Mouse (Mus musculus) forebrain, embryonic 10.5 days (tissue): Measurements from ENCODE around the gene Stk19. TPM values are rescaled to one million over a fixed set of nuclear protein-coding genes. Genes with fewer than 3 reads are reported as not detected.
A peak's percentile ranks its signal among the peaks of the same experiment; 100 is the strongest.
"Not testable (repeated sequence)": the region's sequence is repeated elsewhere in the genome, so short reads cannot be mapped to it uniquely, and the experiment has no call there.

Source experiments
- DNase-seq: peaks from one replicate; pipeline ENCODE4 v3.0.0-alpha.2; 2017; ENCODE audit warnings: low spot score; ENCODE audit errors: extremely low spot score
- H3K27ac ChIP-seq: fragments of 300-500 bp; sonication (generic); 2 replicates; pipeline ENCODE4 v1.5.1; 2016; ENCODE audit warnings: mild to moderate bottlenecking
- H3K27me3 ChIP-seq: fragments of 300-500 bp; sonication (generic); 2 replicates; pipeline ENCODE4 v1.6.1; 2016; ENCODE audit warnings: mild to moderate bottlenecking; ENCODE audit not compliant: poor library complexity, severe bottlenecking
- H3K36me3 ChIP-seq: fragments of 300-500 bp; sonication (generic); replicated peaks from 2 replicates; pipeline ENCODE4 v1.6.1; 2016; ENCODE audit warnings: mild to moderate bottlenecking, moderate library complexity
- H3K4me1 ChIP-seq: fragments of 300-500 bp; sonication (generic); 2 replicates; pipeline ENCODE4 v1.6.1; 2016
- H3K4me3 ChIP-seq: fragments of 300-500 bp; sonication (generic); 2 replicates; pipeline ENCODE4 v1.5.1; 2016; ENCODE audit warnings: mild to moderate bottlenecking, moderate library complexity
- H3K9me3 ChIP-seq: fragments of 300-500 bp; sonication (generic); 2 replicates; pipeline ENCODE4 v1.6.1; 2016; ENCODE audit warnings: mild to moderate bottlenecking, moderate library complexity
- WGBS: fragments of 180-500 bp; shearing (Covaris S2); methylation state at CpG from one replicate; pipeline ENCODE4 v1.1.7; 2016; 5-methylcytosine and 5-hydroxymethylcytosine counted together
- polyA plus RNA-seq: library from polyadenylated mRNA; unstranded; fragments of >200 nt; fragmentation: Nextera tagmentation; extraction: Ambion mirVana; gene quantifications from 2 replicates; pipeline ENCODE4 v1.2.1, GENCODE M21; 2016

Gene Stk19
- polyA plus RNA-seq, 1 experiment from 2014 or later: 31.6 TPM

DNA sequence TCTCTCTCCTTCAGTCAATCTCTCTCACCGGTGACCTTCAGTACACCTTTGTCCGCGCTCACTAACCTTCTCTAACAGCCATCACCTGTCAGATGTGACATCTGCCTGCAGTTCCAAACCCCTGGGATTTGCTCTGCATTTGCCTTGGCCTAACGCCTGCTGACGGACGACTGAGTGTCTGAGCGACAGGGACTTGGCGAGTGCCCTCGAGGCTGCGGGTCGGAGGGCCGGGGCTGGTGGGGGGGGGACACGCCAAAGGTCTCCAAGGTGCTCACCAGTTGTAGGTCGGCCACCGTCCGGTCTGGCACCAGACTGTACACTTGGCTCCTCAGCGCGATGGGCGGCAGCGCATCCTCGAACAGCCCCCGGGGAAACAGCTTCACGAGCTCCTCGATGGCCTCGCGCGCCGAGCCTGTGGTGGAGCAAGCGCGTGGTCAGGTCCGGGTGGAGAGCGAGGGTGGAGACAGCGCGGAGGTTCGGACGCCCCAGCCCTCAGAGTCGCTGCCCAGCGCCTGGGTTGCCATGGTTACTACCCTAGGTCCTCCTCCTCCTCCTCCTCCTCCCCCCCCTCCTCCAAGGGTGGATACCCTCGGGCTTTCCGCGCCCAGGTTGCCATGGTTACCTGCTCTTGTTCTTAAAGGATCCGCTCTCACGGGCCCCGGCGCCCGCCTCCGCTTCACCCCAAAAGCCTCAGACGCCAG lies 440 bp downstream of the Stk19 start:
- H3K36me3 ChIP-seq: peaks cover 72% of the 10 kb centered on the region
- H3K4me1 ChIP-seq: peaks cover 39% of the 10 kb centered on the region
- H3K9me3 ChIP-seq: peaks cover 1% of the 10 kb centered on the region; the same call in 1 of the 2 replicates
- no peaks in the 10 kb centered on the region for H3K27me3 ChIP-seq
- no peak for DNase-seq
- 6% methylated on average over 48 of the region's 48 CpGs for WGBS
- H3K27ac ChIP-seq: peak overlapping the region; percentile 85
- H3K4me3 ChIP-seq: peak overlapping the region; percentile 85

DNA sequence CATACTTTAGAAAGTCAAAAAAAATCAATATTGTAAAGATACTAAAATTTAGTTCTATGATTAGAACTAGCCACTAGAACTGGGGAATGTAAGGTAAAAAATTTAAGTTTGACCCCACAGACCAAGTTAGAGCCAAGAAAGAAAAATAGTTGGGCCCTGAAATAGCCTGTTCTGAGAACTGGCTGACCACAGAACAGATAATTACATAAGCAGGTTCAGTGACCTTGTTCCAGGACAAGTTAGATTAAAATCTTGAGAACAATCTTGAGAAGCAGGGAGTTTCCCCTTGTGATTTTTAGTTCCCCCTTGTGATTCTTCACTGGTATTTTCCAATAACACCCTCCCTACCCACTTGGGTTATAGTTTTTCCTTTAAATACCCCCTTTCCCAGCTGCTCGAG lies 6.0 kb downstream of the Stk19 start:
- not testable (repeated sequence) for H3K4me3 ChIP-seq, H3K4me1 ChIP-seq, DNase-seq, H3K27me3 ChIP-seq, H3K27ac ChIP-seq
- WGBS: 100% methylated on average over 1 of the region's 1 CpGs
- H3K9me3 ChIP-seq: peaks cover 11% of the 10 kb centered on the region
- H3K36me3 ChIP-seq: peaks cover 91% of the 10 kb centered on the region

DNA sequence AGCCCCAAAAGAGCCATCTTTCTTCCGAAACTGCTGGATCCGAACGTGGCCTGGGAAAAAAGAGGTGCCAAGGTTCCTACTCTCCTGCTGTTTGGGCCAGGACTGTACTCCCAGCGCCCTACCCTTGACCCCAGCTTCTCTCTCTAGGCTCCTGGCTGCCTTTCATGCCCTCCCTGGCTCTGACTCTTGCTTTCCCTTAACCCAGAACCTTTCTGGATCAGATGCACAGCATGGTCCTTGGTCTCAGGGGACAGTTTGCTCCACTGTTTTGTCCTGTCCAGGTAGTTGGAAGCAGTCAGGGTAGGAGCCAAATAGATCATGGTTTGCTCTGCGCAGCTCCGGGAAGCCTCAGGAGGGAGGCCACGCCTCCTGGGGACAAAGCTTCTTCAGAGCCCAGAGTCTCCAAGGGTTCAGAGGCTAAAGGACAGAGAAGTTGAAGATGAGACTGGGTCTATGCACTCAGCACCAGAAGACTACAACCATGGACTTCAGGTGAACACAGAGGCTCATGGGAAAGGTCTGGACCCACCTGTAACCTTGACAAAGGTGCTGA lies 21.9 kb downstream of the Stk19 start:
- no peaks in the 10 kb centered on the region for H3K36me3 ChIP-seq
- no peaks in the 10 kb centered on the region for H3K27me3 ChIP-seq
- no peak overlapping the region for H3K4me3 ChIP-seq
- DNase-seq: no peak
- no peak overlapping the region for H3K27ac ChIP-seq
- 76% methylated on average over 7 of the region's 7 CpGs for WGBS
- no peaks in the 10 kb centered on the region for H3K4me1 ChIP-seq
- H3K9me3 ChIP-seq: no peaks in the 10 kb centered on the region

DNA sequence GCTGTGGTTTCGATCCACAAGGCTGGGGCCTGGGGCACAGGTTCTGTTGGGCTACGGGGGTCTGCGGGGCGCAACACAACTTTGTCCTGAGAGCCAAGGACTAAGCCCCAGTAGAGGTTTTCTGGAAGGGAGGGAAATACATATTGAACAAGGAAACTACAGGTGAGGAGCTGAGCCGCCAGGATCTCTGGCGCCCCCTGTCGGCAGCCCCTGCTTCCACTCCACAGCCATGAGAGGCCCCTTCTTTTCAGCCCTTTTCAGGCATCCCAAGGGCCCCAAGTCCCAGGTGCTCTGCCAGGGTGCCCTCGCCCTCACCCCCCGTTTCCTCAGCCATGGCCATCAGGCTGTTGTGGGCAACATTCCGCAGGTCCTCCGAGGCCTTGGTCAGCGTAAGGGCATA lies 23.0 kb downstream of the Stk19 start:
- H3K27me3 ChIP-seq, H3K4me3 ChIP-seq, H3K27ac ChIP-seq, H3K4me1 ChIP-seq, DNase-seq, H3K36me3 ChIP-seq, H3K9me3 ChIP-seq: not testable (repeated sequence)
- WGBS: 57% methylated on average over 12 of the region's 12 CpGs

DNA sequence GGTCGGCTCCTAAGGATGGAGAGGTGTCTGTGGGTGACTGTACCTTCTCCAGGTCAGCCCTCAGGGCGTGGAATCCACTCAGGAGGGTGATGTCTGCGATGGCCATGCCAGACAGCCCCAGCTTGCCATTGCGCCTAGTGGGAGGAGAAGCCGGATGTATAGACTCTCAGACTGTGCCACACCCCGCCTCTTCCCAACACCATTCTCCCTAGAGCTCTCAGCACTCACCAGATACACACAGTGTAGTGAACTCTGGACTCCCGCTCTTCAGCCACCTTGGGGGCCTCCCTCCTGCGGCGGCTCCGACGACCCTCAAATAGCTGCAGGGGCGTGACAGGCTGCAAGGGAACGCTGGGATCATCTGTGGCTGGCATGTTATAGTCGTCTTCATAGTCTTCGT lies 25.5 kb downstream of the Stk19 start:
- Histone ChIP-seq H3K9me3 (no peaks in the 10 kb centered on the region), H3K27me3 (no peaks in the 10 kb centered on the region), H3K4me3 (no peak overlapping the region), H3K4me1 (no peaks in the 10 kb centered on the region), H3K36me3 (no peaks in the 10 kb centered on the region), H3K27ac (no peak overlapping the region)
- WGBS: 77% methylated on average over 15 of the region's 15 CpGs
- no peak for DNase-seq

DNA sequence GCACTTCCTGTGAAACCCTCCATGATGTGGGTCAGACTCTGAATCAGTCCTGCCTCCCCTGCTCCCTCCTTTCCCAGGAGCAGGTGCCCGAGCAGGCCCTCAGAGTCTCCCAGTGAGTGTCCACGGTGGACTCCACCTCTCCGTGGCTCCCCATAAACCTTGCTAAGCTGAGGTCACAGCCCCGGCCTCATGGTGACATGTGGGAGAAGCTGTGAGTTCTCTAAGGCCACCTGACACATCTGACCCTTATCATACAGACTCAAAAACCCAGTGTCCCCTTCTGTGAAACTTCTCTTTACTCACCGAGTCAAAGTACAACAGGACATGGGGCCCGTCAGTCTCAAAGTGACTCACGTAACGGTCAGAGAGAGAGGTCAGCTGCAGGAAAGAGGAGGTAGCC lies 25.9 kb downstream of the Stk19 start:
- not testable (repeated sequence) for H3K36me3 ChIP-seq, H3K27ac ChIP-seq, H3K27me3 ChIP-seq, DNase-seq, H3K9me3 ChIP-seq, H3K4me1 ChIP-seq, H3K4me3 ChIP-seq
- 82% methylated on average over 8 of the region's 8 CpGs for WGBS

DNA sequence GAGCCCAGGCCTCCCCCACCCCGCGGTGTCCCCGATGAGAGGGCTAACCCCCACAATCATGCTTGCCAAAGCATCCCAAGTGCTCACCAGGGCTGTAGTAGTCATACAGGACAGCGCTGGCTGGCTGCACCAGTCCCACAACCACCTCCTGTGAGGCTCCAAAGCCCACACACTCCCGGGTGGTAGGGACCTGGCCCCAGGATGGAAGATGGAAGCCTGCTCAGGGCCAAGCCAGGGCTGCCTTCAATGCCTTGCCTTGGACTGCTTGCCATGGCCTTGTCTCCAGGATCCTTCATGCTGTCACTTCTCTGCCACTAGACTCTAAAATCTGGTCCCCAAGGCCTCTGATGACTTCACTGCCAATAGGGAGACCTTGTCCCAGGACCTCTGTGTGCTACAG lies 26.3 kb downstream of the Stk19 start:
- WGBS: 86% methylated on average over 5 of the region's 5 CpGs

DNA sequence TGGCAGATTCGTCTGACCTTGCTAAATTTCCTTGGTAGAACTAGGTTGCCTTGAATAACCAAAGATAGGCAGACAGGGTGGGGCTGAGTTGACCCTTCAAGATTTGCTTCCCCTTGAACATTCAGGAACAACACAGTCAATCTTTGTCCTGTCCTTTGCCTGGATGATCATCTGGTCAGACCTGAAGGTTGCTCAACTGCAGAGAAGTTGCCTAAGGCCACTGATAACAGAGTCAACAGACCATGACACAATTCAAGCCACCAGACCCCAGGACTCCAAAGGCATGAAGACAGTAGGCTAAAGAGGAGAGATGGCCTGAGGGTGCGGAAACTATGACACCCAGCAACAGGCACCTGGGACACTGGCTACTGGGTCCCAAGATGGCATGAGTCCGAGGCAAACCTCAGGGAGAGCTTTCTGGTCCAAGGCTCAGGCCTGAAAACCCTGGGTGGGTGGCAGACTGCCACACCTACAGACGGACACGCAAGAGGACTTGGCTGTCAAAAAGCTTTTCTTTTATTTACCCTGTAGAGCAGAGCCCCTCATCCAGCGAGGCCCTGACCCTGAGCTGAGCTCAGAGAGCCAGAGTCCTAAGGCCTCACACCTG lies 28.0 kb downstream of the Stk19 start:
- no peak overlapping the region for H3K4me3 ChIP-seq
- peaks cover 9% of the 10 kb centered on the region for H3K9me3 ChIP-seq
- no peaks in the 10 kb centered on the region for H3K27me3 ChIP-seq
- no peak for DNase-seq
- WGBS: 85% methylated on average over 6 of the region's 6 CpGs
- H3K36me3 ChIP-seq: no peaks in the 10 kb centered on the region
- H3K27ac ChIP-seq: no peak overlapping the region
- no peaks in the 10 kb centered on the region for H3K4me1 ChIP-seq

More for the DNA sequence above, 26.3 kb downstream of the Stk19 start:
- not testable (repeated sequence) for H3K27ac ChIP-seq, H3K4me1 ChIP-seq, H3K9me3 ChIP-seq, H3K4me3 ChIP-seq, DNase-seq, H3K27me3 ChIP-seq, H3K36me3 ChIP-seq

DNA sequence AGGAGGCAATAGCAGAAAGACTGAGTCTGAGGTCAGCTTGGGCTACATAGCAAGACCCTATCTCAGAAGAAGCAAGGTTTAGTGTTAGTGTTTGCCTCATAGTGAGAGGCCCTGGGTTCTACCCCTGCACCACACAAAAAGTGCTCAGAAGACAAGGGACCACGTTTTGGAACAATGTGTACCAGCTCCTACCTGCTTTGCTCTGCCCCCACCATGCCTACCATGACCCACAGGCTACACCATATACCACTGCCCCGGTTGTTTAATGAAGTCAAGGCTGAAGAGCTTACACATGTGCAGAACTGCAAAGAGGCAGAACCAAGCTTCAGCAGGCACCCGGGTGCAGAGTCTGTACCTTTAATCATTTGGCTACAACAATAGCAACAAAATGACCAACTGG lies 29.6 kb downstream of the Stk19 start:
- no peaks in the 10 kb centered on the region for H3K36me3 ChIP-seq
- no peak overlapping the region for H3K27ac ChIP-seq
- no peaks in the 10 kb centered on the region for H3K27me3 ChIP-seq
- WGBS: 70% methylated on average over 3 of the region's 3 CpGs
- H3K9me3 ChIP-seq: peaks cover 9% of the 10 kb centered on the region
- DNase-seq: no peak
- no peak overlapping the region for H3K4me3 ChIP-seq
- no peaks in the 10 kb centered on the region for H3K4me1 ChIP-seq

DNA sequence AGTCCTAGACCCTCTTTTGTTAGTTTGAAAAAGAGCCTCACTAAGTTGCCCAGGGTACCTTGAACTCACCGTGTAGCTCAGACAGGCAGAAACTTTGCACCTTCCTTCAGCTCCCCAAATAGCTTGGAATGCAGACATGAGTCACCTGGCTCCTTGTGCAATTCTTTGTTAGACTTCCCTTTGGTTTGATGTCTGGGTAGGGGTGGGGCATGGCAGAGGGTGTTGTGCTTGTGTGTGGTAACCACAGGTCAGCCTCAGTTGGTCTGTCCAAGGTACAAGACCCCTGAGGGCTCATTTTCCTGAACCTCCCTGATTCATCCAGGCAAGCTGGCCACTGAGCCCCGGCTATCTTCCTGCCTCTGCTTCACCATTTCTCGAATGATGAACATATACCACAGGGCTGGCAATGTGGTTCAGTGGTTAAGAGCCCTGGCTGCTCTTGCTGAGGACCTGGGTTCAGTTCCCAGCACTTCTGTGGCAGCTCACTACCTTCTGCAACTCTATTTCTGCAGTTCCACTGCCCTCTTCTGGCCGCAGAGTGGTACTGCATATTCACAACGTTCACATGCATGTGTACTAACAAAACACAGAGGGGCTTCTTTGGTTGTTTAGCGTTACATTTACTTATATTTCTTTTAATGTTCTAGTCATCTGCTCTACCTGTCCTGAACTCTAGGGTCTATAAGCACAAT lies 31.7 kb downstream of the Stk19 start:
- peaks cover 9% of the 10 kb centered on the region for H3K9me3 ChIP-seq
- H3K4me3 ChIP-seq: no peak overlapping the region
- DNase-seq: no peak
- no peak overlapping the region for H3K27ac ChIP-seq
- H3K27me3 ChIP-seq: no peaks in the 10 kb centered on the region
- H3K36me3 ChIP-seq: no peaks in the 10 kb centered on the region
- WGBS: 79% methylated on average over 6 of the region's 6 CpGs
- H3K4me1 ChIP-seq: no peaks in the 10 kb centered on the region

DNA sequence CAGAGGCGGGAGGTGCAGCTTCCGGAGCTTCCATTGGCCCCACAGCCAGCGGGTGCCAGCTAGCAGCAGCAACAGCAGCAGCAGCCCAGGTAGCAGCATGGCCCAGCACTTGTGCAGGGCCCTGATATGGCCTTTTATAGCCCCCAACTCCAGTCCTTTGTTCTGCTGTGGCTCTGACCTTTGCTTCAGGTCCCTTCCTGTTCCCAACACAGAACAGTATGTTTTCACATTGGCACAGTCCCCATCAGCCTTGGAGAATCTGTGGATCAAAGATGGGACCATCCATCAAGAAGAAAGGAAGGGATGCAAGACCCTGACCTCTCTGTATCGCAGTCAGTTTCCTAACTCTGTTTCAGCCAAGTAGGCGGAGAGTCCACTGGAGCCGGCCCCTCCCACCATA lies 32.4 kb downstream of the Stk19 start, which contains the start of gene Cyp21a1:
Gene Cyp21a1, minus strand, starts transcription at position 261 of the 400 bp plus-strand sequence.
- DNase-seq: not testable (repeated sequence)

DNA sequence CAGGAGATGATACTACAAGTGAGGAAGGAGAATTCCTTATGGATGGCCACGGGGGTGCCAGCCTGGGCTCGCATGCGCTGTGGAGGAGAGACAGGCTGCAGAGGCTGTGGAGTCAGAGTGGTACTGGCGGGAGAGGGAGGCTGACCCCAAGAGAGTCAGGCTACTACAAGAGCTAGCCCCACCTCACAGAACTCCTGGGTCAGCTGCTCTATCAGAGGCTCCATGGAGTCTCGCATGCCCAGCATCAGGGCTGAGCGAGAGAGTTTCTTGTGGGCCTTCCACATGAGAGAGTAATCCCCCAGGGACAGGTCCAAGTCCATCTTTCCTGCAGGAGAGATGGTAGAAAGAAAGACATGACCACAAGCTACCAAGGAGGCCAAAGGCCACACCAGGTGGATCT lies 33.4 kb downstream of the Stk19 start:
- H3K4me1 ChIP-seq, H3K27me3 ChIP-seq, H3K27ac ChIP-seq, H3K9me3 ChIP-seq, H3K4me3 ChIP-seq, DNase-seq, H3K36me3 ChIP-seq: not testable (repeated sequence)
- 92% methylated on average over 6 of the region's 6 CpGs for WGBS

More for the DNA sequence above, 32.4 kb downstream of the Stk19 start, which contains the start of gene Cyp21a1:
- not testable (repeated sequence) for H3K27me3 ChIP-seq, H3K4me1 ChIP-seq, H3K36me3 ChIP-seq, H3K27ac ChIP-seq, H3K4me3 ChIP-seq, H3K9me3 ChIP-seq
- 84% methylated on average over 5 of the region's 6 CpGs for WGBS

DNA sequence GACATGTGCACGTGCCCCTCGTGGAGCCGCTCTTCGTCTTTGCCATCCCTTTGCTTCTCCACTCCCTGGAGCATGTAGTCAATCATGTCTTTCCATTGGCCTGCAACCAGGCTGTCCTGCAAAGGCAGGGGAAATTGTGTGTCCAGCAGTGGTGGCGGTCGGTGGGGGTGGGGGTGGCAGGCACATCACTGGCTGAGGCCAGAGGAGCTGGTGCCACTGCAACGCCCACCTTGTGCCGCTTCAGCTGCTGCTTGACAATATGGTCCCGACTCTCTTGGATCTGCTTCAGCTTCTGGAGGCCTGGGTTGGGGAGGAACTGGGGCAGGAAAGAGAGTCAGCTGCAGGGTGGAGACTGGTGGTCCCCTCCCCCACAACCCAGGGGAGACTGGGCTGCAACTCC lies 34.0 kb downstream of the Stk19 start:
- not testable (repeated sequence) for H3K4me1 ChIP-seq, H3K9me3 ChIP-seq, H3K27me3 ChIP-seq, H3K4me3 ChIP-seq, H3K36me3 ChIP-seq, DNase-seq, H3K27ac ChIP-seq
- WGBS: 93% methylated on average over 9 of the region's 9 CpGs
